Mouse (Mus musculus): ENCODE measurements around the gene Kcnk3. TPM values are rescaled to one million over a fixed set of nuclear protein-coding genes. Genes with fewer than 3 reads are reported as not detected.

Kcnk3 gene
- polyA plus RNA-seq, 1 experiment = 0.95 TPM

GRCm38 (mm10) chr5:30632134-30632533, 44.2 kb downstream of the Kcnk3 start:
- H3K4me3 ChIP-seq (ENCODE audit: control insufficient read depth, low read depth, low read length) = no peak overlapping the region
- H3K27me3 ChIP-seq (ENCODE audit: control insufficient read depth, insufficient read depth, low read length) = no peaks in the 10 kb centered on the region
- no peak for TF ChIP-seq CTCF (IDR thresholded peaks at IDR 0.05; ENCODE audit: control insufficient read depth, insufficient read depth, insufficient replicate concordance, low read depth, low read length)
- TF ChIP-seq POLR2A (IDR thresholded peaks at IDR 0.05; ENCODE audit: control insufficient read depth, low read depth, low read length) = no peak
- H3K36me3 ChIP-seq (ENCODE audit: control insufficient read depth, insufficient read depth, low read length) = no peaks in the 10 kb centered on the region
- no peak overlapping the region for H3K27ac ChIP-seq (ENCODE audit: control insufficient read depth, insufficient read depth, low read depth, low read length)
- H3K4me1 ChIP-seq (ENCODE audit: control insufficient read depth, insufficient read depth, low read length) = no peaks in the 10 kb centered on the region

GRCm38 (mm10) chr5:30636994-30637393, 49.0 kb downstream of the Kcnk3 start:
- Histone ChIP-seq H3K4me1 (ENCODE audit: control insufficient read depth, insufficient read depth, low read length) (no peaks in the 10 kb centered on the region), H3K27ac (ENCODE audit: control insufficient read depth, insufficient read depth, low read depth, low read length) (no peak overlapping the region), H3K27me3 (ENCODE audit: control insufficient read depth, insufficient read depth, low read length) (no peaks in the 10 kb centered on the region), H3K4me3 (ENCODE audit: control insufficient read depth, low read depth, low read length) (no peak overlapping the region), H3K36me3 (ENCODE audit: control insufficient read depth, insufficient read depth, low read length) (no peaks in the 10 kb centered on the region)
- no peak for TF ChIP-seq CTCF (IDR thresholded peaks at IDR 0.05; ENCODE audit: control insufficient read depth, insufficient read depth, insufficient replicate concordance, low read depth, low read length)
- TF ChIP-seq POLR2A (IDR thresholded peaks at IDR 0.05; ENCODE audit: control insufficient read depth, low read depth, low read length) = no peak

- H3K4me3 ChIP-seq (ENCODE audit: control insufficient read depth, low read depth, low read length) = no peak overlapping the region
- H3K4me1 ChIP-seq (ENCODE audit: control insufficient read depth, insufficient read depth, low read length) = no peaks in the 10 kb centered on the region
- no peaks in the 10 kb centered on the region for H3K36me3 ChIP-seq (ENCODE audit: control insufficient read depth, insufficient read depth, low read length)
- H3K27ac ChIP-seq (ENCODE audit: control insufficient read depth, insufficient read depth, low read depth, low read length) = no peak overlapping the region
- TF ChIP-seq POLR2A (IDR thresholded peaks at IDR 0.05; ENCODE audit: control insufficient read depth, low read depth, low read length) (no peak), CTCF (IDR thresholded peaks at IDR 0.05; ENCODE audit: control insufficient read depth, insufficient read depth, insufficient replicate concordance, low read depth, low read length) (peak; percentile 72; the same call in 1 of the 2 replicates)
- no peaks in the 10 kb centered on the region for H3K27me3 ChIP-seq (ENCODE audit: control insufficient read depth, insufficient read depth, low read length)
Measured at GRCm38 (mm10) chr5:30638041-30638440, 50.1 kb downstream of the Kcnk3 start.

- Histone ChIP-seq H3K4me3 (ENCODE audit: control insufficient read depth, low read depth, low read length) (no peak overlapping the region), H3K27me3 (ENCODE audit: control insufficient read depth, insufficient read depth, low read length) (no peaks in the 10 kb centered on the region), H3K36me3 (ENCODE audit: control insufficient read depth, insufficient read depth, low read length) (no peaks in the 10 kb centered on the region), H3K27ac (ENCODE audit: control insufficient read depth, insufficient read depth, low read depth, low read length) (no peak overlapping the region), H3K4me1 (ENCODE audit: control insufficient read depth, insufficient read depth, low read length) (peaks cover 11% of the 10 kb centered on the region)
- TF ChIP-seq CTCF (IDR thresholded peaks at IDR 0.05; ENCODE audit: control insufficient read depth, insufficient read depth, insufficient replicate concordance, low read depth, low read length) (no peak), POLR2A (IDR thresholded peaks at IDR 0.05; ENCODE audit: control insufficient read depth, low read depth, low read length) (no peak)
Measured at GRCm38 (mm10) chr5:30643477-30644179, 55.7 kb downstream of the Kcnk3 start.

GRCm38 (mm10) chr5:30646036-30646435, 58.1 kb downstream of the Kcnk3 start:
- peaks cover 12% of the 10 kb centered on the region for H3K4me1 ChIP-seq (ENCODE audit: control insufficient read depth, insufficient read depth, low read length)
- no peaks in the 10 kb centered on the region for H3K27me3 ChIP-seq (ENCODE audit: control insufficient read depth, insufficient read depth, low read length)
- no peak for TF ChIP-seq POLR2A (IDR thresholded peaks at IDR 0.05; ENCODE audit: control insufficient read depth, low read depth, low read length)
- TF ChIP-seq CTCF (IDR thresholded peaks at IDR 0.05; ENCODE audit: control insufficient read depth, insufficient read depth, insufficient replicate concordance, low read depth, low read length) = no peak
- no peak overlapping the region for H3K4me3 ChIP-seq (ENCODE audit: control insufficient read depth, low read depth, low read length)
- H3K27ac ChIP-seq (ENCODE audit: control insufficient read depth, insufficient read depth, low read depth, low read length) = no peak overlapping the region
- H3K36me3 ChIP-seq (ENCODE audit: control insufficient read depth, insufficient read depth, low read length) = no peaks in the 10 kb centered on the region

- H3K27ac ChIP-seq (ENCODE audit: control insufficient read depth, insufficient read depth, low read depth, low read length) = peak overlapping the region; percentile 58
- no peaks in the 10 kb centered on the region for H3K27me3 ChIP-seq (ENCODE audit: control insufficient read depth, insufficient read depth, low read length)
- H3K4me3 ChIP-seq (ENCODE audit: control insufficient read depth, low read depth, low read length) = peak overlapping the region; percentile 94
- H3K36me3 ChIP-seq (ENCODE audit: control insufficient read depth, insufficient read depth, low read length) = no peaks in the 10 kb centered on the region
- H3K4me1 ChIP-seq (ENCODE audit: control insufficient read depth, insufficient read depth, low read length) = peaks cover 12% of the 10 kb centered on the region
- no peak for TF ChIP-seq CTCF (IDR thresholded peaks at IDR 0.05; ENCODE audit: control insufficient read depth, insufficient read depth, insufficient replicate concordance, low read depth, low read length)
- no peak for TF ChIP-seq POLR2A (IDR thresholded peaks at IDR 0.05; ENCODE audit: control insufficient read depth, low read depth, low read length)
Measured at GRCm38 (mm10) chr5:30647396-30647795, 59.4 kb downstream of the Kcnk3 start.

GRCm38 (mm10) chr5:30647815-30648560, 60.0 kb downstream of the Kcnk3 start, which contains the start of gene Slc35f6:
Gene Slc35f6 (plus strand): TSS chr5:30647933.
- Histone ChIP-seq H3K4me1 (ENCODE audit: control insufficient read depth, insufficient read depth, low read length) (peaks cover 12% of the 10 kb centered on the region), H3K27me3 (ENCODE audit: control insufficient read depth, insufficient read depth, low read length) (no peaks in the 10 kb centered on the region), H3K36me3 (ENCODE audit: control insufficient read depth, insufficient read depth, low read length) (no peaks in the 10 kb centered on the region), H3K27ac (ENCODE audit: control insufficient read depth, insufficient read depth, low read depth, low read length) (peak within 1 kb of the TSS; percentile 58), H3K4me3 (ENCODE audit: control insufficient read depth, low read depth, low read length) (peak within 1 kb of the TSS; percentile 94)
- peak; percentile 72 for TF ChIP-seq POLR2A (IDR thresholded peaks at IDR 0.05; ENCODE audit: control insufficient read depth, low read depth, low read length)
- TF ChIP-seq CTCF (IDR thresholded peaks at IDR 0.05; ENCODE audit: control insufficient read depth, insufficient read depth, insufficient replicate concordance, low read depth, low read length) = no peak
